8 mouse cellular contexts compared by ENCODE assay signal in the genomic region with DNA sequence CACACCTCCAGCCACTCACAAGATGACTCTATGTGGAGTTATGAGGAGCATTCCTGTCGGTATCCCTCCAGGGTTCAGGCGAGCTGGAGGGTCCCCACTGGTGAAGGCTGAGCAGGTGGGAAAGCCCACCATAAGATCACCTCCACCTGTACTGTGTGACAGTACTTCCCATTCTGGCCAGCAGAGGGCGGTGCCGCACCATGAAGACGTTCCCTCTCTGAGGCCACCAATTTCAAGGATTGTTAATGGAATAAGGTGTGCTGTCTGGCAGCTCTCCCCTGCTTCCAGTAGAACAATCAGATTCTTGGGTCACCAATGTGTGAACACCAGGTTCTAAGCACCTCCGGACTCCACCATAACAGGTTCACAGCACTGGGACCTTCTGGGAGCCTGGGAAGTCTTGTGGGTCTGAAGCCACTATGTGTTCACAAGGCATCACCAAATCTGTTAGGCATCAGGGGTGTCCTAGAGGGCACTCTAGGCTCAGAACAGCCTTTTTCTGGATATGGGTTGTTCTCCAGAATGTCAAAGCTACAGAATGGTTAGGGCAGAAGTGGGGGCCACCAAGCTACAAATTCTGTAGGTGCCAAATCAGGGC. TPM values are rescaled to one million over a fixed set of nuclear protein-coding genes. Genes with fewer than 3 reads are reported as not detected.
DNase-seq lines count a peak whose midpoint lies in the region; ATAC-seq and TF ChIP-seq lines count a peak whose summit lies in the region.

No protein-coding gene starts in this region.

- H3K36me3 ChIP-seq in embryonic facial prominence, embryonic 13.5 days: no peaks in the 10 kb centered on the region
- H3K36me3 ChIP-seq in heart, embryonic 13.5 days: no peaks in the 10 kb centered on the region
- no peaks in the 10 kb centered on the region for H3K36me3 ChIP-seq in kidney, postnatal 0 days (ENCODE audit: insufficient read depth, low read length)
- no peaks in the 10 kb centered on the region for H3K36me3 ChIP-seq in liver, embryonic 11.5 days (ENCODE audit: control insufficient read depth, insufficient read depth, low read length)
- H3K36me3 ChIP-seq in neural tube, embryonic 11.5 days (ENCODE audit: control insufficient read depth, insufficient read depth, low read length): no peaks in the 10 kb centered on the region
- no peaks in the 10 kb centered on the region for H3K36me3 ChIP-seq in stomach, postnatal 0 days (ENCODE audit: control insufficient read depth, insufficient read depth, low read length)

- ATAC-seq in embryonic facial prominence, embryonic 13.5 days (ENCODE audit: insufficient number of reproducible peaks, insufficient read depth, low FRiP score, low TSS enrichment, low read depth): peak; percentile 38; the same call in 1 of the 2 replicates
- peak; percentile 6; the same call in 1 of the 2 replicates for ATAC-seq in heart, embryonic 13.5 days (ENCODE audit: extremely low read depth, insufficient number of reproducible peaks, low FRiP score, low TSS enrichment)
- peak; percentile 27 for ATAC-seq in kidney, postnatal 0 days (replicated peaks; ENCODE audit: low FRiP score, low read depth)
- ATAC-seq in liver, embryonic 11.5 days (replicated peaks; ENCODE audit: low FRiP score): peak; percentile 41; the same call in 1 of the 2 replicates
- ATAC-seq in neural tube, embryonic 11.5 days (ENCODE audit: insufficient read depth, low FRiP score, low TSS enrichment): peak; percentile 71
- ATAC-seq in stomach, postnatal 0 days (ENCODE audit: low FRiP score, low TSS enrichment): peak; percentile 61

- 3% methylated on average over 6 of the region's 6 CpGs for WGBS in bone marrow, adult 2 months
- 3% methylated on average over 6 of the region's 6 CpGs for WGBS in embryonic facial prominence, embryonic 13.5 days
- 6% methylated on average over 6 of the region's 6 CpGs for WGBS in heart, embryonic 13.5 days
- WGBS in kidney, postnatal 0 days: 4% methylated on average over 6 of the region's 6 CpGs
- WGBS in liver, embryonic 11.5 days: 4% methylated on average over 6 of the region's 6 CpGs
- 4% methylated on average over 6 of the region's 6 CpGs for WGBS in neural tube, embryonic 11.5 days
- 5% methylated on average over 6 of the region's 6 CpGs for WGBS in stomach, postnatal 0 days

- peak; percentile 99 for TF ChIP-seq CTCF in bone marrow, adult 2 months (IDR thresholded peaks at IDR 0.05; ENCODE audit: control insufficient read depth, insufficient read depth, low read length)
- peak; percentile 99 for TF ChIP-seq CTCF in kidney, postnatal 0 days (IDR thresholded peaks at IDR 0.05; ENCODE audit: low read depth)
- peak; percentile 98 for TF ChIP-seq CTCF in stomach, postnatal 0 days (IDR thresholded peaks at IDR 0.05; ENCODE audit: low read depth)

- H3K4me2 ChIP-seq in embryonic facial prominence, embryonic 13.5 days: no peak overlapping the region
- H3K4me2 ChIP-seq in heart, embryonic 13.5 days: no peak overlapping the region
- H3K4me2 ChIP-seq in kidney, postnatal 0 days (ENCODE audit: low read length): no peak overlapping the region
- H3K4me2 ChIP-seq in liver, embryonic 11.5 days: no peak overlapping the region
- no peak overlapping the region for H3K4me2 ChIP-seq in neural tube, embryonic 11.5 days (ENCODE audit: low read depth)
- H3K4me2 ChIP-seq in stomach, postnatal 0 days (replicated peaks; ENCODE audit: low read depth): no peak overlapping the region

- H3K9ac ChIP-seq in embryonic facial prominence, embryonic 13.5 days: no peak overlapping the region
- H3K9ac ChIP-seq in heart, embryonic 13.5 days: no peak overlapping the region
- no peak overlapping the region for H3K9ac ChIP-seq in kidney, postnatal 0 days (ENCODE audit: low read depth, low read length)
- no peak overlapping the region for H3K9ac ChIP-seq in liver, embryonic 11.5 days (ENCODE audit: low read depth, low read length)
- H3K9ac ChIP-seq in neural tube, embryonic 11.5 days (ENCODE audit: low read length): no peak overlapping the region
- no peak overlapping the region for H3K9ac ChIP-seq in stomach, postnatal 0 days (ENCODE audit: low read length)

- no peak overlapping the region for H3K27ac ChIP-seq in bone marrow, adult 2 months (ENCODE audit: control insufficient read depth, insufficient read depth, low read depth, low read length, poor library complexity)
- H3K27ac ChIP-seq in embryonic facial prominence, embryonic 13.5 days: no peak overlapping the region
- H3K27ac ChIP-seq in heart, embryonic 13.5 days (replicated peaks): no peak overlapping the region
- no peak overlapping the region for H3K27ac ChIP-seq in kidney, postnatal 0 days
- no peak overlapping the region for H3K27ac ChIP-seq in liver, embryonic 11.5 days (ENCODE audit: low read depth, low read length)
- H3K27ac ChIP-seq in neural tube, embryonic 11.5 days (ENCODE audit: low read depth, low read length): no peak overlapping the region
- no peak overlapping the region for H3K27ac ChIP-seq in stomach, postnatal 0 days (replicated peaks)

- peak; percentile 82 for DNase-seq in CD4-positive, CD25-positive, alpha-beta regulatory T cell, adult 2 months (ENCODE audit: low read depth, low spot score)
- DNase-seq in kidney, postnatal 0 days (ENCODE audit: low spot score): peak; percentile 81
- DNase-seq in liver, embryonic 11.5 days (ENCODE audit: low spot score): peak; percentile 81
- peak; percentile 83 for DNase-seq in neural tube, embryonic 11.5 days (ENCODE audit: low spot score)
- DNase-seq in stomach, postnatal 0 days (ENCODE audit: low spot score): peak; percentile 83

- H3K27me3 ChIP-seq in embryonic facial prominence, embryonic 13.5 days: peaks cover 11% of the 10 kb centered on the region; the same call in 1 of the 2 replicates
- H3K27me3 ChIP-seq in heart, embryonic 13.5 days (replicated peaks): 0 out of 2 replicates have a peak, but pooled peaks cover 3% of the 10 kb centered on the region
- no peaks in the 10 kb centered on the region for H3K27me3 ChIP-seq in kidney, postnatal 0 days (ENCODE audit: insufficient read depth, low read length)
- H3K27me3 ChIP-seq in liver, embryonic 11.5 days (replicated peaks; ENCODE audit: control insufficient read depth, insufficient read depth, low read length): peaks cover 33% of the 10 kb centered on the region
- H3K27me3 ChIP-seq in neural tube, embryonic 11.5 days (ENCODE audit: control insufficient read depth, insufficient read depth, low read length): peaks cover 9% of the 10 kb centered on the region; the same call in 1 of the 2 replicates
- H3K27me3 ChIP-seq in stomach, postnatal 0 days (ENCODE audit: control insufficient read depth, insufficient read depth, low read length): no peaks in the 10 kb centered on the region

- H3K4me3 ChIP-seq in bone marrow, adult 2 months (replicated peaks; ENCODE audit: control insufficient read depth, low read depth, low read length): no peak overlapping the region
- H3K4me3 ChIP-seq in embryonic facial prominence, embryonic 13.5 days: no peak overlapping the region
- H3K4me3 ChIP-seq in heart, embryonic 13.5 days: no peak overlapping the region
- no peak overlapping the region for H3K4me3 ChIP-seq in kidney, postnatal 0 days (replicated peaks; ENCODE audit: low read depth, low read length)
- H3K4me3 ChIP-seq in liver, embryonic 11.5 days (ENCODE audit: low read depth, low read length): no peak overlapping the region
- no peak overlapping the region for H3K4me3 ChIP-seq in neural tube, embryonic 11.5 days (ENCODE audit: low read depth, low read length)
- H3K4me3 ChIP-seq in stomach, postnatal 0 days (ENCODE audit: low read depth, low read length): no peak overlapping the region

- no peaks in the 10 kb centered on the region for H3K9me3 ChIP-seq in embryonic facial prominence, embryonic 13.5 days
- no peaks in the 10 kb centered on the region for H3K9me3 ChIP-seq in heart, embryonic 13.5 days
- no peaks in the 10 kb centered on the region for H3K9me3 ChIP-seq in kidney, postnatal 0 days (replicated peaks; ENCODE audit: low read length)
- no peaks in the 10 kb centered on the region for H3K9me3 ChIP-seq in liver, embryonic 11.5 days (ENCODE audit: control insufficient read depth, low read length)
- no peaks in the 10 kb centered on the region for H3K9me3 ChIP-seq in neural tube, embryonic 11.5 days (ENCODE audit: control insufficient read depth, low read length)
- H3K9me3 ChIP-seq in stomach, postnatal 0 days (ENCODE audit: control insufficient read depth, low read length): no peaks in the 10 kb centered on the region

- TF ChIP-seq POLR2A in bone marrow, adult 2 months (IDR thresholded peaks at IDR 0.05; ENCODE audit: borderline replicate concordance, control insufficient read depth, low read depth, low read length): no peak

- no peak for TF ChIP-seq EP300 in stomach, postnatal 0 days (optimal IDR thresholded peaks at IDR 0.05)

- H3K4me1 ChIP-seq in bone marrow, adult 2 months (ENCODE audit: control insufficient read depth, insufficient read depth, low read length): no peaks in the 10 kb centered on the region; the same call in 1 of the 2 replicates
- peaks cover 39% of the 10 kb centered on the region for H3K4me1 ChIP-seq in embryonic facial prominence, embryonic 13.5 days
- H3K4me1 ChIP-seq in heart, embryonic 13.5 days: peaks cover 41% of the 10 kb centered on the region
- peaks cover 13% of the 10 kb centered on the region for H3K4me1 ChIP-seq in kidney, postnatal 0 days (replicated peaks; ENCODE audit: insufficient read depth, low read length)
- no peaks in the 10 kb centered on the region for H3K4me1 ChIP-seq in liver, embryonic 11.5 days (replicated peaks; ENCODE audit: control insufficient read depth, insufficient read depth, low read length)
- peaks cover 10% of the 10 kb centered on the region; the same call in 1 of the 2 replicates for H3K4me1 ChIP-seq in neural tube, embryonic 11.5 days (ENCODE audit: control insufficient read depth, insufficient read depth, low read length)
- peaks cover 6% of the 10 kb centered on the region; the same call in 1 of the 2 replicates for H3K4me1 ChIP-seq in stomach, postnatal 0 days (replicated peaks; ENCODE audit: control insufficient read depth, insufficient read depth)

RNA-seq across cellular contexts. Expression of gene Atoh8, which starts 49.4 kb away (rescaled TPM):
- polyA plus RNA-seq in bone marrow, adult 2 months (2011; ENCODE audit: insufficient read depth, insufficient read length, low replicate concordance, missing spikeins): 0.56 and 1.9 TPM in 2 replicates
- polyA plus RNA-seq in embryonic facial prominence, embryonic 13.5 days (2015; fragmentation: Nextera tagmentation; extraction: Ambion mirVana): 17.6 and 19.8 TPM in 2 replicates
- 13.3 and 13.7 TPM in 2 replicates for polyA plus RNA-seq in heart, embryonic 13.5 days (2015; fragmentation: Nextera tagmentation; extraction: Ambion mirVana)
- polyA plus RNA-seq in kidney, postnatal 0 days (2015; fragmentation: Nextera tagmentation; extraction: Ambion mirVana): 18.0 and 20.8 TPM in 2 replicates
- 3.1 and 3.4 TPM in 2 replicates for polyA plus RNA-seq in liver, embryonic 11.5 days (2014; fragmentation: Nextera tagmentation; extraction: Ambion mirVana)
- polyA plus RNA-seq in neural tube, embryonic 11.5 days (2014; fragmentation: Nextera tagmentation; extraction: Ambion mirVana): 8.5 and 9.4 TPM in 2 replicates
- polyA plus RNA-seq in stomach, postnatal 0 days (2015; fragmentation: Nextera tagmentation; extraction: Ambion mirVana): 5.5 and 6.0 TPM in 2 replicates

Comparison
In these comparisons a context has a peak if more than half of its experiments do, and no peak if none do; other contexts are left out.
1. ATAC-seq: peak in every context shown above with its lines; median percentile 71 in neural tube, embryonic 11.5 days; 61 in stomach, postnatal 0 days; 41 in liver, embryonic 11.5 days; 38 in embryonic facial prominence, embryonic 13.5 days; 27 in kidney, postnatal 0 days; 6 in heart, embryonic 13.5 days.